Mouse (Mus musculus): ENCODE results near the gene Klhl40. TPM values are rescaled to one million over a fixed set of nuclear protein-coding genes. Genes with fewer than 3 reads are reported as not detected.
A peak's percentile ranks its signal among the peaks of the same experiment; 100 is the strongest.

Gene Klhl40
- polyA plus RNA-seq, 1 experiment from 2014 or later = 0.45 TPM

- no peak for DNase-seq
Measured at GRCm38 (mm10) chr9:121760271-121761090, 16.9 kb upstream of the Klhl40 start.

GRCm38 (mm10) chr9:121761091-121761665 is 16.2 kb upstream of the Klhl40 start:
- Histone ChIP-seq H3K9ac (no peak overlapping the region), H3K36me3 (peaks cover 13% of the 10 kb centered on the region), H3K27ac (no peak overlapping the region), H3K9me3 (replicated peaks) (no peaks in the 10 kb centered on the region), H3K4me2 (peak overlapping the region; percentile 75), H3K4me1 (replicated peaks) (peaks cover 24% of the 10 kb centered on the region), H3K27me3 (peaks cover 49% of the 10 kb centered on the region), H3K4me3 (replicated peaks) (peak overlapping the region; percentile 61; the same call in 1 of the 2 replicates)
- ATAC-seq (ENCODE audit: low read depth) (no peak), DNase-seq (no peak)
- 61% methylated on average over 10 of the region's 10 CpGs for WGBS (ENCODE audit: insufficient replicate concordance)

More at GRCm38 (mm10) chr9:121760271-121761090, 16.9 kb upstream of the Klhl40 start:
- Histone ChIP-seq H3K9ac (peak overlapping the region; percentile 71), H3K4me2 (peak overlapping the region; percentile 75), H3K36me3 (peaks cover 19% of the 10 kb centered on the region), H3K27me3 (peaks cover 49% of the 10 kb centered on the region), H3K9me3 (replicated peaks) (no peaks in the 10 kb centered on the region), H3K4me3 (replicated peaks) (peak overlapping the region; percentile 61), H3K4me1 (replicated peaks) (peaks cover 24% of the 10 kb centered on the region), H3K27ac (no peak overlapping the region)
- WGBS (ENCODE audit: insufficient replicate concordance) = 4% methylated on average over 43 of the region's 43 CpGs
- ATAC-seq (ENCODE audit: low read depth) = peak; percentile 27; the same call in 1 of the 2 replicates

- Histone ChIP-seq H3K4me3 (replicated peaks) (no peak overlapping the region), H3K4me2 (no peak overlapping the region), H3K4me1 (replicated peaks) (peaks cover 24% of the 10 kb centered on the region), H3K27ac (no peak overlapping the region), H3K36me3 (peaks cover 9% of the 10 kb centered on the region), H3K9ac (no peak overlapping the region), H3K9me3 (replicated peaks) (no peaks in the 10 kb centered on the region), H3K27me3 (peaks cover 49% of the 10 kb centered on the region)
- DNase-seq = no peak
- WGBS (ENCODE audit: insufficient replicate concordance) = 73% methylated on average over 8 of the region's 8 CpGs
- ATAC-seq (ENCODE audit: low read depth) = no peak
Measured at GRCm38 (mm10) chr9:121761787-121762186, 15.6 kb upstream of the Klhl40 start.

GRCm38 (mm10) chr9:121762248-121762647 is 15.2 kb upstream of the Klhl40 start:
- no peak for DNase-seq
- H3K4me1 ChIP-seq (replicated peaks) = peaks cover 24% of the 10 kb centered on the region
- H3K36me3 ChIP-seq = 0 out of 2 replicates have a peak, but pooled peaks cover 7% of the 10 kb centered on the region
- ATAC-seq (ENCODE audit: low read depth) = no peak
- H3K27ac ChIP-seq = no peak overlapping the region
- H3K9me3 ChIP-seq (replicated peaks) = no peaks in the 10 kb centered on the region
- no peak overlapping the region for H3K9ac ChIP-seq
- no peak overlapping the region for H3K4me2 ChIP-seq
- 78% methylated on average over 10 of the region's 10 CpGs for WGBS (ENCODE audit: insufficient replicate concordance)
- H3K4me3 ChIP-seq (replicated peaks) = no peak overlapping the region
- peaks cover 49% of the 10 kb centered on the region for H3K27me3 ChIP-seq

- WGBS (ENCODE audit: insufficient replicate concordance) = 82% methylated on average over 25 of the region's 25 CpGs
- no peak for DNase-seq
- Histone ChIP-seq H3K4me2 (no peak overlapping the region), H3K9ac (no peak overlapping the region), H3K27ac (no peak overlapping the region), H3K4me1 (replicated peaks) (peaks cover 24% of the 10 kb centered on the region), H3K4me3 (replicated peaks) (no peak overlapping the region), H3K9me3 (replicated peaks) (no peaks in the 10 kb centered on the region), H3K36me3 (0 out of 2 replicates have a peak, but pooled peaks cover 7% of the 10 kb centered on the region), H3K27me3 (peaks cover 47% of the 10 kb centered on the region)
- ATAC-seq (ENCODE audit: low read depth) = no peak
Measured at GRCm38 (mm10) chr9:121762761-121763160, 14.6 kb upstream of the Klhl40 start.

GRCm38 (mm10) chr9:121763716-121764115 is 13.7 kb upstream of the Klhl40 start:
- Histone ChIP-seq H3K36me3 (peaks cover 7% of the 10 kb centered on the region; the same call in 1 of the 2 replicates), H3K4me3 (replicated peaks) (no peak overlapping the region), H3K27ac (no peak overlapping the region), H3K9ac (no peak overlapping the region), H3K9me3 (replicated peaks) (no peaks in the 10 kb centered on the region), H3K4me1 (replicated peaks) (peaks cover 16% of the 10 kb centered on the region), H3K27me3 (peaks cover 37% of the 10 kb centered on the region), H3K4me2 (no peak overlapping the region)
- ATAC-seq (ENCODE audit: low read depth) = no peak
- DNase-seq = no peak
- WGBS (ENCODE audit: insufficient replicate concordance) = 73% methylated on average over 19 of the region's 19 CpGs

- no peak overlapping the region for H3K4me3 ChIP-seq (replicated peaks)
- peaks cover 7% of the 10 kb centered on the region; the same call in 1 of the 2 replicates for H3K36me3 ChIP-seq
- H3K9me3 ChIP-seq (replicated peaks) = no peaks in the 10 kb centered on the region
- H3K27ac ChIP-seq = no peak overlapping the region
- H3K4me2 ChIP-seq = no peak overlapping the region
- peaks cover 6% of the 10 kb centered on the region; the same call in 1 of the 2 replicates for H3K4me1 ChIP-seq (replicated peaks)
- no peak for ATAC-seq (ENCODE audit: low read depth)
- 80% methylated on average over 16 of the region's 16 CpGs for WGBS (ENCODE audit: insufficient replicate concordance)
- DNase-seq = no peak
- H3K9ac ChIP-seq = no peak overlapping the region
- H3K27me3 ChIP-seq = peaks cover 21% of the 10 kb centered on the region
Measured at GRCm38 (mm10) chr9:121765166-121765855, 12.1 kb upstream of the Klhl40 start.

GRCm38 (mm10) chr9:121772412-121772811 is 5.0 kb upstream of the Klhl40 start:
- WGBS (ENCODE audit: insufficient replicate concordance) = 54% methylated on average over 5 of the region's 5 CpGs
- H3K4me3 ChIP-seq (replicated peaks) = no peak overlapping the region
- ATAC-seq (ENCODE audit: low read depth) (no peak), DNase-seq (no peak)
- no peaks in the 10 kb centered on the region for H3K9me3 ChIP-seq (replicated peaks)
- no peak overlapping the region for H3K4me2 ChIP-seq
- no peaks in the 10 kb centered on the region for H3K4me1 ChIP-seq (replicated peaks)
- H3K27ac ChIP-seq = no peak overlapping the region
- peaks cover 20% of the 10 kb centered on the region for H3K27me3 ChIP-seq
- no peaks in the 10 kb centered on the region; the same call in 1 of the 2 replicates for H3K36me3 ChIP-seq
- H3K9ac ChIP-seq = no peak overlapping the region

GRCm38 (mm10) chr9:121775951-121776350 is 1.5 kb upstream of the Klhl40 start:
- Histone ChIP-seq H3K27me3 (peaks cover 40% of the 10 kb centered on the region), H3K36me3 (no peaks in the 10 kb centered on the region), H3K9me3 (replicated peaks) (no peaks in the 10 kb centered on the region), H3K27ac (no peak overlapping the region), H3K4me3 (replicated peaks) (no peak overlapping the region), H3K4me1 (replicated peaks) (no peaks in the 10 kb centered on the region), H3K4me2 (no peak overlapping the region), H3K9ac (no peak overlapping the region)
- WGBS (ENCODE audit: insufficient replicate concordance) = 67% methylated on average over 10 of the region's 10 CpGs
- DNase-seq (no peak), ATAC-seq (ENCODE audit: low read depth) (no peak)

GRCm38 (mm10) chr9:121776511-121776910 is 896 bp upstream of the Klhl40 start:
- Histone ChIP-seq H3K4me1 (replicated peaks) (no peaks in the 10 kb centered on the region), H3K36me3 (no peaks in the 10 kb centered on the region), H3K4me3 (replicated peaks) (no peak overlapping the region), H3K9me3 (replicated peaks) (no peaks in the 10 kb centered on the region), H3K27me3 (peaks cover 40% of the 10 kb centered on the region), H3K9ac (no peak overlapping the region), H3K27ac (no peak overlapping the region), H3K4me2 (no peak overlapping the region)
- WGBS (ENCODE audit: insufficient replicate concordance) = 68% methylated on average over 7 of the region's 7 CpGs
- DNase-seq (no peak), ATAC-seq (ENCODE audit: low read depth) (no peak)

GRCm38 (mm10) chr9:121778066-121778624 is 738 bp downstream of the Klhl40 start:
- no peaks in the 10 kb centered on the region for H3K9me3 ChIP-seq (replicated peaks)
- whole genome bisulfite sequencing (ENCODE audit: insufficient replicate concordance) = 13% methylated on average over 54 of the region's 54 CpGs
- H3K9ac ChIP-seq = no peak overlapping the region
- no peak for ATAC-seq (ENCODE audit: low read depth)
- DNase-seq = no peak
- H3K4me1 ChIP-seq (replicated peaks) = no peaks in the 10 kb centered on the region
- H3K4me2 ChIP-seq = peak overlapping the region; percentile 19; the same call in 1 of the 2 replicates
- H3K27ac ChIP-seq = no peak overlapping the region
- H3K4me3 ChIP-seq (replicated peaks) = 0 out of 2 replicates have a peak overlapping the region, but pooled peaks have one; percentile 0
- no peaks in the 10 kb centered on the region for H3K36me3 ChIP-seq
- H3K27me3 ChIP-seq = peaks cover 40% of the 10 kb centered on the region

All from liver, embryonic 13.5 days (tissue).